Mouse (Mus musculus) thymus, adult 2 months (tissue): ENCODE measurements at regions not wholly inside any gene's neighbourhood (a gene's known extent, or its start where the extent isn't known, plus 50 kb on each side); places are given as distances from the start of the nearest gene placed in this dataset.
"Not testable (repeated sequence)": the region's sequence is repeated elsewhere in the genome, so short reads cannot be mapped to it uniquely, and the experiment has no call there.

Experiments
- DNase-seq: peaks from one replicate; pipeline ENCODE4 v3.0.0; 2021
- H3K27ac ChIP-seq: fragments of 200-500 bp; 2 replicates; pipeline ENCODE4 v1.5.1; 2012; ENCODE audit warnings: low read length, control low read depth; ENCODE audit not compliant: control insufficient read depth, insufficient read depth
- H3K27me3 ChIP-seq: fragments of 200-500 bp; 2 replicates; pipeline ENCODE4 v1.6.1; 2012; ENCODE audit warnings: mild to moderate bottlenecking, low read length, moderate library complexity, mixed read lengths; ENCODE audit not compliant: control insufficient read depth, insufficient read depth
- H3K36me3 ChIP-seq: fragments of 200-500 bp; 2 replicates; pipeline ENCODE4 v1.6.1; 2012; ENCODE audit warnings: mild to moderate bottlenecking, low read length, moderate library complexity; ENCODE audit not compliant: control insufficient read depth, insufficient read depth
- H3K4me1 ChIP-seq: fragments of 200-500 bp; replicated peaks from 2 replicates; pipeline ENCODE4 v1.6.1; 2012; ENCODE audit warnings: low read length; ENCODE audit not compliant: control insufficient read depth, insufficient read depth
- H3K4me3 ChIP-seq: fragments of 200-500 bp; 2 replicates; pipeline ENCODE4 v1.5.1; 2012; ENCODE audit warnings: mild to moderate bottlenecking, low read length, control low read depth, moderate library complexity; ENCODE audit not compliant: control insufficient read depth, insufficient read depth
- WGBS: fragments of 180-500 bp; shearing (Covaris S2); methylation state at CpG from one replicate; pipeline ENCODE4 v1.1.7; 2018; 5-methylcytosine and 5-hydroxymethylcytosine counted together

DNA sequence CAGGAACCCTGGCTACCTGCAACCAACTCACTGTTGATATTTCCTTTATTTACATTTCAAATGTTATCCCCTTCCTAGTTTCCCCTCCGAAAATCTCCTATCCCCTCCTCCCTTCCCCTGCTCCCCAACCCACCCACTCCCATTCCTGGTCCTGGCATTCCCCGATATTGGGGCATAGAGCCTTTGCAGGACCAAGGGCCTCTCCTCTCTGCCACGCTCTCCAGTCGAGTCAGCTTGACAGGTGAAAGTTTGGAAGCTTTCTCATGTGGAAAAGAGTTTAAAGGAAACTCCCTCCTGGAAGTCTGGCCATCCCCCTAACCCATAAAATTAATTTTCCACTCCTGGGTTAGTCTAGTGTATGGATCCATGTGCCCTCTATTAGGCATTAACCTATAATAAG lies 229.9 kb downstream of the Samd9l start:
- not testable (repeated sequence) for H3K4me1 ChIP-seq, H3K36me3 ChIP-seq, H3K27ac ChIP-seq, H3K4me3 ChIP-seq, H3K27me3 ChIP-seq, DNase-seq
- WGBS = 77% methylated on average over 3 of the region's 4 CpGs

DNA sequence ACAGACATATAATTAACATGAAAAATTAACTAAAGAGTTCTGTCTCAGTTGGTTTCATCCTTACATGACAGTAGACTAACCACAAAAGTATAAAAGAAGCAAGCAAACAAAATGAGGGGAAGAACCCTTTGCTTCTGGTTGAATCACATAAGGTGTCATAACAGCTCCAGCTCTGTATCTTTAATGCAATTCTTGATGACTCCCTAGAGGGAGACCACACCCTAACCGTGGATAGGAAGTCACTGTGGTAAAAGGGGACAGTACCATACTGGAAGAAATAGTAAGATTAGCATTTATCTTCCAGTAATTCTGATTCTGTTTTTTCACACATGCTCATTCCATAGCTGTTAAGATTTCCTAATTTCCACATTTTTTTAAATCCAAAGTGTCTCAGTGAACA lies 233.2 kb downstream of the Samd9l start:
- H3K36me3 ChIP-seq, H3K27me3 ChIP-seq, H3K4me3 ChIP-seq, H3K27ac ChIP-seq, H3K4me1 ChIP-seq, DNase-seq: not testable (repeated sequence)
- 6% methylated on average over 1 of the region's 1 CpGs for WGBS

DNA sequence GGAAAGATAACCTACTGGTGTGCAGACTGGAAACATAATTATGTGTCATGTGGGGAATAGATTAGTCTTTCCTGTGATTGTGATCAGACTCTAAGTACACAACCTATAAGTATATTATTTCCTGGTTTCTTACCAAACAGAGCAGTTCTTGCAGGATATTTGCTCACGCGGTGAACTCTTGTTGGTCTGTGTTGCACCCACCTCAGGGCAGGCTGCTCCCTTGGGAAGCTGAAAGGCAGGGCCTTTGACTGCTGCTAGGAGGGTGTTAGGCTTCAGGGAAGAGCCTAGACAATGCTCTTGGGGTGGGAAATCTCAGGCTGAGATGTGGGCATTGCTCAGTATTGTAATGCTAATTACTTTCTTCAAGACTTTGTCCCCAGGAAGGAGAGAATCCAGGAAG lies 247.5 kb downstream of the Samd9l start:
- not testable (repeated sequence) for H3K27ac ChIP-seq, H3K36me3 ChIP-seq, H3K4me3 ChIP-seq, DNase-seq, H3K4me1 ChIP-seq, H3K27me3 ChIP-seq
- WGBS = 50% methylated on average over 2 of the region's 2 CpGs

DNA sequence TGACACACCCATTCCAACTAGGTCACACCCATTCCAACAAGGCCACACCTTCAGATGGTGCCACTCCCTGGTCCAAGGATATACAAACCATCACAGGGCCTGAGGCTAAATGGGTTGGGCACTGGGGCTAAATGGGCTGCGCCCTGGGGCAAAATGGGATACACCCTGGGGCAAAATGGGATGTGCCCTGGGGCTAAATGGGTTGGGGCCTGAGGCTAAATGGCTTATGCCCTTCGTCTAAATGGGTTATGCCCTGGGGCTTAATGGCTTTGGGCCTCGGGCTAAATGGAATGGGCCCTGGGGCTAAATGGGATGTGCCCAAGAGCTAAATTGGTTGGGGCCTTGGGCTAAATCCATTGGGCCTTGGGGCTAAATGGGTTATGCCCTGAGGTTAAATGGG lies 261.5 kb downstream of the Samd9l start:
- WGBS = 83% methylated on average over 3 of the region's 3 CpGs
- not testable (repeated sequence) for H3K27ac ChIP-seq, DNase-seq, H3K4me1 ChIP-seq, H3K4me3 ChIP-seq, H3K36me3 ChIP-seq, H3K27me3 ChIP-seq

DNA sequence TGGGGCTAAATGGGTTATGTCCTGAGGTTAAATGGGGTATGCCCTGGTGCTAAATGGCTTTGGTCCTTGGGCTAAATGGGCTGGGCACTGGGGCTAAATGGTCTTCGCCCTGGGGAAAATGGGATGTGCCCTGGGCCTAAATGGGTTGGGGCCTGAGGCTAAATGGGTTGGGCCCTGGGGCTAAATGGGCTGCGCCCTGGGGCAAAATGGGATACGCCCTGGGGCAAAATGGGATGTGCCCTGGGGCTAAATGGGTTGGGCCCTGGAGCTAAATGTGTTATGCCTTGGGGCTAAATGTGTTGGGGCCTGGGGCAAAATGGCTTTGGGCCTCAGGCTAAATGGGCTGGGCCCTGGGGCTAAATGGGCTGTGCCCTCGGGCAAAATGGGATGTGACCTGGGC lies 265.6 kb downstream of the Samd9l start:
- not testable (repeated sequence) for H3K36me3 ChIP-seq, H3K4me1 ChIP-seq, DNase-seq, H3K27me3 ChIP-seq, H3K27ac ChIP-seq, H3K4me3 ChIP-seq
- 88% methylated on average over 4 of the region's 4 CpGs for whole genome bisulfite sequencing

DNA sequence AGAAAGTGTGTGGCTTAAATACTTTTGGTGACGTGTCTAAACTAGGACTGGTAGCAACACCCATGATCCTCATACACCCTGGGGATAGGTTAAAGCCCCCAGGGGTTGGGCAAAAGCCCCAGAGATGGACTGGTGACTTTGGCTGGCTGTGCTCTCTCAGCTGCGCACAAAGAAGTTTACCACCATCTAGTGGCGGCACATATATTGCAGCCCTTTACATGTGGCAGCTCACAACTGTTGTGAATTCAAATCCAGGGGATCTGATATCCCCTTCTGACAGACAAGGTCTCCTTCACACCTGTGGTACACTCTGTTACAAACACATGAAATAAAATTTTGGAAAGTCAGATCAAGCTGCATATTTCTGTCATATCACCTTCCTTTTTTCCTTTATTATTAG lies 283.1 kb downstream of the Samd9l start:
- not testable (repeated sequence) for H3K27ac ChIP-seq, DNase-seq, H3K4me3 ChIP-seq, H3K4me1 ChIP-seq, H3K36me3 ChIP-seq, H3K27me3 ChIP-seq
- WGBS = 9% methylated on average over 2 of the region's 3 CpGs
